Mouse (Mus musculus) central nervous system, embryonic 11.5 days (tissue): ENCODE results near the gene Magi3. TPM values are rescaled to one million over a fixed set of nuclear protein-coding genes. Genes with fewer than 3 reads are reported as not detected.

Experiments used
- polyA plus RNA-seq: library from polyadenylated mRNA; depleted of rRNA; stranded (reverse); fragments of >200 nt; gene quantifications from 2 replicates; pipeline ENCODE4 v1.2.3, GENCODE M21; 2012; rRNA removed

Magi3 gene
- polyA plus RNA-seq, result 9.3 and 11.9 TPM in 2 replicates

GRCm38 (mm10) chr3:104220295-104220965 is at the start of gene Magi3:
TSS of gene Magi3 (minus strand) at chr3:104220374.

GRCm38 (mm10) chr3:103967861-103968691 is 252.1 kb downstream of the Magi3 start, which contains the start of gene Phtf1:
TSS of gene Phtf1 (plus strand) at chr3:103968110.

